Mouse (Mus musculus) neural tube, embryonic 14.5 days (tissue): ENCODE data around the gene Slc38a1. TPM values are rescaled to one million over a fixed set of nuclear protein-coding genes. Genes with fewer than 3 reads are reported as not detected.

Experiments
- ATAC-seq: fragments of 200-750 bp; cut with Nextera tagmentation; 2 replicates; pipeline ENCODE4 v1.8.0; 2017; ENCODE audit warnings: low read depth, mild to moderate bottlenecking, moderate TSS enrichment, moderate library complexity
- H3K27ac ChIP-seq: fragments of 300-500 bp; sonication (generic); 2 replicates; pipeline ENCODE4 v1.5.1; 2014; ENCODE audit warnings: low read depth, mild to moderate bottlenecking, control low read depth, low read length, moderate library complexity, mixed read lengths
- H3K27me3 ChIP-seq: fragments of 300-500 bp; sonication (generic); 2 replicates; pipeline ENCODE4 v1.6.1; 2014; ENCODE audit warnings: low read length; ENCODE audit not compliant: control insufficient read depth, insufficient read depth
- H3K36me3 ChIP-seq: fragments of 300-500 bp; sonication (generic); 2 replicates; pipeline ENCODE4 v1.6.1; 2014; ENCODE audit warnings: low read length, mixed read lengths; ENCODE audit not compliant: control insufficient read depth, insufficient read depth
- H3K4me1 ChIP-seq: fragments of 300-500 bp; sonication (generic); 2 replicates; pipeline ENCODE4 v1.6.1; 2014; ENCODE audit warnings: low read length; ENCODE audit not compliant: control insufficient read depth, insufficient read depth
- H3K4me2 ChIP-seq: fragments of 300-500 bp; sonication (generic); 2 replicates; pipeline ENCODE4 v1.6.1; 2014; ENCODE audit warnings: mild to moderate bottlenecking, low read depth, low read length, control low read depth
- H3K4me3 ChIP-seq: fragments of 300-500 bp; sonication (generic); 2 replicates; pipeline ENCODE4 v1.5.1; 2014; ENCODE audit warnings: low read depth, low read length, control low read depth, mixed read lengths
- H3K9ac ChIP-seq: fragments of 300-500 bp; sonication (generic); replicated peaks from 2 replicates; pipeline ENCODE4 v1.6.1; 2014; ENCODE audit warnings: low read depth, mild to moderate bottlenecking, control low read depth, low read length, mixed read lengths
- H3K9me3 ChIP-seq: fragments of 300-500 bp; sonication (generic); 2 replicates; pipeline ENCODE4 v1.6.1; 2016; ENCODE audit warnings: low read length; ENCODE audit not compliant: control insufficient read depth
- WGBS: fragments of 180-500 bp; shearing (Covaris S2); extraction: QIAGEN DNeasy Blood & Tissue Kit; methylation state at CpG from one replicate; pipeline ENCODE4 v1.1.7; 2014; 5-methylcytosine and 5-hydroxymethylcytosine counted together
- polyA plus RNA-seq: library from polyadenylated mRNA; unstranded; fragments of >200 nt; fragmentation: Nextera tagmentation; extraction: Ambion mirVana; gene quantifications from 2 replicates; pipeline ENCODE4 v1.2.1, GENCODE M21; 2014

The Slc38a1 gene
- polyA plus RNA-seq, 1 experiment from 2014 or later, result 173 TPM

DNA sequence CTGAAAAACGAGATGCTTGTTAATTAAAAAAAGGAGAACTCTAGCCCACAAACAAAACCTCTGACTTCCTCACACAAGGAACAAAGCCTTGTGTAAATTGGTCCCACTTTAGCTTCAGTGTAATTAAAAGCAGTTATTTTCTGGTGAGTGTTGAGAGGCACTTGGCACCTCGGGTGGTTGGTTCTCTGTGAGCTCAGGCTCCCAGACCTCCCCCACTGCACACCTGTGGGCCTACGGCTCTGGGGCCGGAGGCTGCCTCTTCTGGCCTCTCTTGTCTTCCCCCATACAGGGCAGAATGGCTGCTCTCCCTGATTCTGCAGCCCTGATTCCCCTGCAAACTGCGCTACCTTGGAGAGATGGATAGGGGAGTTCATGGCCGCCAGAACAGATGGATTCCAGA is 49.3 kb downstream of the Slc38a1 start:
- H3K9me3 ChIP-seq, result no peaks in the 10 kb centered on the region
- peaks cover 10% of the 10 kb centered on the region for H3K4me1 ChIP-seq
- H3K36me3 ChIP-seq, result peaks cover 13% of the 10 kb centered on the region
- H3K9ac ChIP-seq, result no peak overlapping the region
- WGBS, result 60% methylated on average over 6 of the region's 6 CpGs
- ATAC-seq, result no peak
- no peak overlapping the region for H3K4me3 ChIP-seq
- no peaks in the 10 kb centered on the region for H3K27me3 ChIP-seq
- H3K4me2 ChIP-seq, result no peak overlapping the region
- 0 out of 2 replicates have a peak overlapping the region, but pooled peaks have one; percentile 24 for H3K27ac ChIP-seq

DNA sequence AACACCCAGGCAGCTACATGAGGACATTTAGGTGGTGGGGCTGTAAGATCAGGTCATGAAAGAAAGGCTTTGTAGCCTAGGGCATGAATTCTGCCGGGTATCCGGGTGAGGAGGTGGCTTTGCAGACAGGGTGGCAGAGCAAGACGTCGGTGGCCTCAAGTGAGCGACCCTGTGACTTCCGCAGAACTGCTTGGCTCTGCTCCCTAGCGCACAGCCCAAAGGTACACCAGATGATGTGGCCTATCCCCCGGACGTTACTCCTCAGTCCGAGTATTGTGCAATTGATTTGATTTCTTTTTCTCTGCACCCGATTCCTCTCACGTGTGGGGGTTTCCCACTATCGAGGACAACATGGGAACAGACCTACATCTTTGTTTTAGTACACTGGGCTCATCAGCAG is 49.7 kb downstream of the Slc38a1 start:
- ATAC-seq, result no peak
- Histone ChIP-seq H3K4me2 (no peak overlapping the region), H3K27me3 (no peaks in the 10 kb centered on the region), H3K4me3 (no peak overlapping the region), H3K27ac (0 out of 2 replicates have a peak overlapping the region, but pooled peaks have one; percentile 24), H3K9ac (no peak overlapping the region), H3K4me1 (peaks cover 9% of the 10 kb centered on the region; the same call in 1 of the 2 replicates), H3K36me3 (peaks cover 14% of the 10 kb centered on the region), H3K9me3 (no peaks in the 10 kb centered on the region)
- WGBS, result 70% methylated on average over 13 of the region's 13 CpGs

- Histone ChIP-seq H3K27ac (no peak overlapping the region), H3K9ac (no peak overlapping the region), H3K4me1 (peaks cover 9% of the 10 kb centered on the region; the same call in 1 of the 2 replicates), H3K4me2 (no peak overlapping the region), H3K27me3 (no peaks in the 10 kb centered on the region), H3K4me3 (no peak overlapping the region), H3K9me3 (no peaks in the 10 kb centered on the region), H3K36me3 (peaks cover 23% of the 10 kb centered on the region)
- WGBS, result 78% methylated on average over 10 of the region's 10 CpGs
- ATAC-seq, result no peak
These were observed 50.8 kb downstream of the Slc38a1 start for GRCm38 (mm10) chr15:96591876-96592417.

GRCm38 (mm10) chr15:96588996-96589657 is 53.6 kb downstream of the Slc38a1 start:
- Histone ChIP-seq H3K4me2 (no peak overlapping the region), H3K27me3 (no peaks in the 10 kb centered on the region), H3K4me3 (no peak overlapping the region), H3K9ac (no peak overlapping the region), H3K36me3 (peaks cover 48% of the 10 kb centered on the region), H3K9me3 (no peaks in the 10 kb centered on the region), H3K4me1 (peaks cover 9% of the 10 kb centered on the region; the same call in 1 of the 2 replicates), H3K27ac (no peak overlapping the region)
- ATAC-seq, result no peak
- 64% methylated on average over 9 of the region's 9 CpGs for WGBS

GRCm38 (mm10) chr15:96587998-96588397 is 54.7 kb downstream of the Slc38a1 start:
- H3K27ac ChIP-seq, result no peak overlapping the region
- no peaks in the 10 kb centered on the region for H3K9me3 ChIP-seq
- H3K36me3 ChIP-seq, result peaks cover 55% of the 10 kb centered on the region
- no peak overlapping the region for H3K4me3 ChIP-seq
- 95% methylated on average over 8 of the region's 8 CpGs for WGBS
- H3K9ac ChIP-seq, result no peak overlapping the region
- peaks cover 3% of the 10 kb centered on the region; the same call in 1 of the 2 replicates for H3K4me1 ChIP-seq
- no peak for ATAC-seq
- no peaks in the 10 kb centered on the region for H3K27me3 ChIP-seq
- no peak overlapping the region for H3K4me2 ChIP-seq

GRCm38 (mm10) chr15:96583371-96584008 is 59.2 kb downstream of the Slc38a1 start:
- Histone ChIP-seq H3K4me2 (no peak overlapping the region), H3K27me3 (no peaks in the 10 kb centered on the region), H3K36me3 (peaks cover 55% of the 10 kb centered on the region), H3K4me1 (no peaks in the 10 kb centered on the region), H3K9ac (no peak overlapping the region), H3K27ac (no peak overlapping the region), H3K4me3 (no peak overlapping the region), H3K9me3 (no peaks in the 10 kb centered on the region)
- no peak for ATAC-seq
- WGBS, result 94% methylated on average over 15 of the region's 15 CpGs

GRCm38 (mm10) chr15:96576998-96577397 is 65.7 kb downstream of the Slc38a1 start:
- 98% methylated on average over 5 of the region's 5 CpGs for WGBS
- Histone ChIP-seq H3K27me3 (no peaks in the 10 kb centered on the region), H3K4me1 (no peaks in the 10 kb centered on the region), H3K9me3 (no peaks in the 10 kb centered on the region), H3K4me3 (no peak overlapping the region), H3K27ac (no peak overlapping the region), H3K36me3 (peaks cover 53% of the 10 kb centered on the region), H3K9ac (no peak overlapping the region), H3K4me2 (no peak overlapping the region)
- no peak for ATAC-seq

GRCm38 (mm10) chr15:96568983-96569363 is 73.7 kb downstream of the Slc38a1 start:
- H3K36me3 ChIP-seq, result no peaks in the 10 kb centered on the region
- no peak overlapping the region for H3K4me2 ChIP-seq
- H3K9me3 ChIP-seq, result no peaks in the 10 kb centered on the region
- ATAC-seq, result no peak
- H3K27ac ChIP-seq, result no peak overlapping the region
- no peak overlapping the region for H3K4me3 ChIP-seq
- H3K27me3 ChIP-seq, result no peaks in the 10 kb centered on the region
- no peak overlapping the region for H3K9ac ChIP-seq
- H3K4me1 ChIP-seq, result no peaks in the 10 kb centered on the region
- 81% methylated on average over 2 of the region's 2 CpGs for WGBS
